Mouse (Mus musculus) lung, adult 2 months (tissue): ENCODE measurements around the gene Sh2b2. TPM values are rescaled to one million over a fixed set of nuclear protein-coding genes. Genes with fewer than 3 reads are reported as not detected.
A peak's percentile ranks its signal among the peaks of the same experiment; 100 is the strongest.

Experiments used
- DNase-seq: peaks from one replicate; pipeline ENCODE4 v3.0.0; 2022
- H3K4me1 ChIP-seq: fragments of 200-500 bp; 2 replicates; pipeline ENCODE4 v1.6.1; 2011; ENCODE audit warnings: low read length; ENCODE audit not compliant: control insufficient read depth, insufficient read depth
- H3K4me3 ChIP-seq: fragments of 200-500 bp; replicated peaks from 2 replicates; pipeline ENCODE3; 2011; ENCODE audit warnings: low read depth, mild to moderate bottlenecking, control low read depth, low read length; ENCODE audit errors: extremely low read depth
- CTCF ChIP-seq: fragments of 200-500 bp; IDR thresholded peaks from 2 replicates; pipeline ENCODE4 v1.5.1; 2011; ENCODE audit warnings: mild to moderate bottlenecking, low read length, control low read depth; ENCODE audit not compliant: insufficient read depth
- POLR2A ChIP-seq: fragments of 200-500 bp; IDR thresholded peaks from 2 replicates; pipeline ENCODE4 v1.6.1; 2011; ENCODE audit warnings: low read depth, mild to moderate bottlenecking, control low read depth, low read length, borderline replicate concordance; ENCODE audit errors: extremely low read depth
- WGBS: fragments of 180-500 bp; shearing (Covaris S2); methylation state at CpG from one replicate; pipeline ENCODE4 v1.1.7; 2018; 5-methylcytosine and 5-hydroxymethylcytosine counted together
- polyA plus RNA-seq: library from polyadenylated mRNA; depleted of rRNA; stranded (reverse); fragments of >200 nt; gene quantifications from 2 replicates; pipeline ENCODE4 v1.2.3, GENCODE M21; 2012

Gene Sh2b2
- polyA plus RNA-seq, 1 experiment = 11.5 TPM

DNA sequence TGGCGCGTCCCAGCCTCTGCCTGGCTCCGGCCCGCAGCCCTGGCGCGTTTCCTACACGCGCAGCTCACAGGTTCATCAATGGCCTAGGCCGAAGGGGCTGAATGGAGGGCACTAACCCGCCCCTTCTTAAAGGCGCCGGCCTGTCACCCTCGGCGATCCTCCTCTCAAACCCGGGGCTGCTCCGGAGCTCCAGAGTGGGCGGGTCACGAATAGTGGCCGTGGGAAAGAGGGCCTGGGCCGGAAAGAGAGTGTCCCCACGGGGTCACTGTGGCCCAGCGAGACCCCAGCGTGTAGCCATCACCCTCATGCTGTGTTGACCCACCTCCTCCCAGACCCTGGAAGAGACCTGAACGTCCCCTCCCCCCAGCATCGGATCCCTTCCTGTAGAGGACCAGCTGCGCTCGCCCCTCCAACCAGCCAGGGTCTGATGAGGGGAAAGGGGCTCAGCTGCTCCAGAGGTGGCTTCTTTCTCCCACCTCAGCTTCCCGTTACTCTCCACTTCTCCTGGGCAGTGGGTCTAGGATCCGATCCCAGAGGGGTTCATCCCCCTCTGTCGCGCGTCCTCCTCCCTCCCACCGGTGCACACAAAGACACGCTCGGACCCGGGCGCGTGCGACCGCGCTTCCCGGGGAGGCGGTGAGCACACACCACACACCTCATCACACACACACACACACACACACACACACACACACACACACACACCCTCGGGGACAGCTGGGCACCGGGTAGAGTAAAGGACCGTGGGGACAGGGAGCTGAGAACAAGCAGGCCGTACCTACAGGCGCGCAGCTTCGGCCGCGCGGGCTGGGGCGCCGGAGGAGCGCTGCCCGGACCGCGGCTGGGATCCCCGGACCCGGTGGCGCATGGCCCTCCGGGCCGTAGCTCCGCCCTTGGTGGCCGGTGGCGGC is 2.2 kb downstream of the Sh2b2 start:
- WGBS = 2% methylated on average over 61 of the region's 67 CpGs
- DNase-seq = no peak
- no peak for TF ChIP-seq CTCF
- TF ChIP-seq POLR2A = no peak
- Histone ChIP-seq H3K4me3 (peak overlapping the region; percentile 56), H3K4me1 (peaks cover 7% of the 10 kb centered on the region; the same call in 1 of the 2 replicates)

DNA sequence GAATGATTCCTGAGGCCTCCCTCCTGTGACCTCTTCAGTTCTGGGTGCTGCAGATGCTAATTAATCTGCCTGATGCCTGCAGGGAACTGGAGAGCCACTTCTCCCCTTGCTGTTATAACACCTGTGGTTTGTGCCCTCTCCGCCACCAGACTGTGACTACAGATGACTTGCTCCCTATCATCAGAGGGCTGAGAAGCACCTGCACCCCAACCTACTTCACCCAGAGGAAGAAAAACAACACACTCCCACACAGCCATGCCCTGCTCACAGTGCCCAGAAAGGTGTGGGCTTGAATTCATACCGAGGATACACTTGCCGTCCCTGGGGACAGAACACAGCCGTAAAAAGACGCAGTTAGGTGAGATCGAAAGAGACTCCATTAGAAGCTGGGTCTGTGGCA is 5.2 kb downstream of the Sh2b2 start:
- peaks cover 7% of the 10 kb centered on the region; the same call in 1 of the 2 replicates for H3K4me1 ChIP-seq
- 87% methylated on average over 6 of the region's 6 CpGs for WGBS
- TF ChIP-seq CTCF = no peak
- no peak for TF ChIP-seq POLR2A
- no peak for DNase-seq
- no peak overlapping the region for H3K4me3 ChIP-seq

DNA sequence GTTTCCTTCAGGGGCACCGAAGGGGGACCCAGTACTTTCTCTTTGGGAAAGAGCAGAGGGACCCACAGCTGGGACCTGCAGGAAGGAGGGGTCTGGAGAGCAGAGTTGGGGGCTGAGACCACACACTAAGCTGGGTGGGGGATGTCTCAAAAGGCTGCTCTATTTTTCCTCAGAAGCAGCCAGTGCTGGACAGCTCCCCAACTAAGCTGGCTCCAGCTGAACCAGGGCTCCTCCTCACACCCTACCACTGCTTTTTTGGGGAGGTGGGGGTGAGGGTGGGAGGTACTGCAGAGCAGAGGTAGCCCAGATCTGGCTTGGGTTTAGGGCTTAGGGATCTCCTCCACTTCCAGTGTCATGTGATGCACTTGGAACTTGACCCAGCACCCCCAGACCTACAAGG is 6.0 kb downstream of the Sh2b2 start:
- H3K4me1 ChIP-seq = peaks cover 5% of the 10 kb centered on the region; the same call in 1 of the 2 replicates
- H3K4me3 ChIP-seq = no peak overlapping the region
- WGBS = 71% methylated on average over 1 of the region's 1 CpGs
- TF ChIP-seq CTCF (no peak), POLR2A (no peak)
- DNase-seq = no peak

DNA sequence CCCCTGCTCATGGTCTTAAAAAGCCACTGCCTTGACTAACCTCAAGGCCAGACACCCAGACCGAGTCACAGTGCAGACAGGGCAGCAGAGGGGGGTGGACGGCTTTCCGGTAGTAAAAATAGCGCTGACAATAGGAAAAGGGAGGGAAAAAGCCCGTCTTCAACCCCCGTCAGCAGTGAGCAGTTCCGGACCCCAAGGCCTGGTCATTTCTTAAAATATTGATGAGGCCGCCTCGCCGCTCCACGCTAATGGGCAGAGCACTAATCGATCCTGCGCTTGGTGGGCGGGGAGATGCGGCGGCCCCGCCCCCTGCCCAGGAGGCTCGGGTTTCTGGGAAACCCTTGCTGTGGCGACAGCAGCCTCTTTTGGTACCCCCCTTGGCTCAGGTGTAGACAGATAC is 8.7 kb downstream of the Sh2b2 start:
- H3K4me3 ChIP-seq = no peak overlapping the region
- TF ChIP-seq POLR2A (no peak), CTCF (no peak)
- 6% methylated on average over 19 of the region's 19 CpGs for WGBS
- no peaks in the 10 kb centered on the region for H3K4me1 ChIP-seq
- DNase-seq = no peak

DNA sequence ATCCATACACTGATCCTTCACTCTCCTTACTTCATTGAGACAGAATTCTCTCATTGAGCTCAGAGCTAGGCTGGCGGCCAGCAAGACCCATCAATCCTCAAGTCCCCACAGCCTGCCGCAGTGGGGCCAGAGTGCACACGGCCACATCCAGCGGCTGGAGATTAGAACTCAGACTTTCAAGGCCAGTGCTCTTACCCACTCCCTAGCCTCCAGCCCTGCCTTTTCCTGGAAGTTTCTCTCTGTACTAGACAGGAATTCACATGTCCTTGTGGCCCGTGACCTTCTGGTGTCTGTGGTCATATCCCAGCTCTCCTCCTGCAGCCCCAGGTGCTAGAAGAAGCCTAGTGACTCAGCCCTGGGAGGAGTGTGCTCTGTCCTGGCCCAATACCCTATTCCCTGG is 9.7 kb downstream of the Sh2b2 start:
- H3K4me1 ChIP-seq = no peaks in the 10 kb centered on the region
- DNase-seq = no peak
- 58% methylated on average over 5 of the region's 5 CpGs for WGBS
- H3K4me3 ChIP-seq = no peak overlapping the region
- no peak for TF ChIP-seq POLR2A

DNA sequence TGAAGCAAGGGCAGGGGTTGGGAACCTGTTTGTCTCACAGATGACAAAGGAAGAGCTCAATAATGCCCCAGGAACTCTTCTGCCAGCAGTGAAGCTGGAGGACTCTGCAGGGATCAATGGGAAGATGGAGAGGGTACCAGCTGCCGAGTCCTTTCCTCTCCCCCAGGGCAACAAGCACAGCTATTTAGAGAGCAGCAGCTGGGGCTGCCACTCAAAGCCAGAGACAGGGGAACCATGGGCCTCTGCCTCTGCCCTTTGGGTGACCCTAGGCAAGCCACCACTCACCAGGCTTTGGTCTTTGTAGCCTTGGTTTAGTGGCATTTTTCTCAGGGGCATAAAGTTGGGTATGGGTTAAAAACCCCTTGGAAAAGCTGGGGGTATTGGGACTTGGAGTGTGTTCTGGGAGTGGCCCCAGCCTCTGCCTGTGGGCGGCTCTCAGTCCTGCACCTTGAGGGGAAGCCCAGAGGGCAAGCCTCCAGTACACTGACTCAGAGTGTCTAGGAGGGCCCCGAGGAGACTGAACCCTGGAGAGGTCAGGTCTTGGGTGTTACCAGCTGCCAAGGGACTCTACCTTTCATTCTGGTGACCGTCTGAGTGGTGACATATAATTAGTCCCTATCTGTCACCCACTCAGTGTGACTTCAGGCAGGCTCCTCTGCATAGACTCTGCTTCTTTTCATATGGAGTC is 15.9 kb downstream of the Sh2b2 start:
- H3K4me1 ChIP-seq = no peaks in the 10 kb centered on the region
- H3K4me3 ChIP-seq = no peak overlapping the region
- 79% methylated on average over 4 of the region's 4 CpGs for WGBS
- DNase-seq = no peak
- no peak for TF ChIP-seq CTCF
- TF ChIP-seq POLR2A = no peak

DNA sequence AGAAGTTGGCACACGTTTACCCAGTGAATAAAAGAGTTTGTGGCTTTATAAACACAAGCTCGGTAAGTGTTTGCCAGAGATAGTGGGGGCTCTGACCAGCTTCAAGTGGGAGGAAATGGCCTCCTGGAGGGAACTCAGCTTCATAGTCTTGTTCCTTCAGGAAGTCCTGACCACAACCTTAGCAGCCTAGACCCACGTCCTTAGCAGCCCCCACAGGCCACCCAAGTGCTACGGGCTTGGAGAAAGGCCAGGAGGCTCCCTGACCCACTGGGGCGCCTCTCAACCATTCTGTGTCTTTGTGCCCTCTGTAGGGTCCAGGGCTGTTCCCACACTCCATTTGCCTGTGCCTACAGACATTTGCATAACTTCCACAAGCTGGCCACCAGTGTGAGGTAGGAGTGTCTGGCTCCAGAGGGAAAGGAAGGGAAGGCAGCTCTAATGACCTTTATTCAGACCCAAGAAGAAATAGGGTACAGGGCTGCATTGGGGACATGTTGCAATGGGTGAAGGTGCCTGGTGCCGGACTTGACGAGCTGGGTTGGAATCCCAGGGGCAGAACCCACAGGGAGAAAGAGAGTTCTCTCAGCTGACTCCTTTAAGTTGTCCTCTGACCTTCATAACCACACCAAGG is 20.0 kb downstream of the Sh2b2 start:
- Histone ChIP-seq H3K4me3 (no peak overlapping the region), H3K4me1 (no peaks in the 10 kb centered on the region)
- TF ChIP-seq POLR2A = no peak
- no peak for TF ChIP-seq CTCF
- 46% methylated on average over 7 of the region's 7 CpGs for WGBS
- no peak for DNase-seq

DNA sequence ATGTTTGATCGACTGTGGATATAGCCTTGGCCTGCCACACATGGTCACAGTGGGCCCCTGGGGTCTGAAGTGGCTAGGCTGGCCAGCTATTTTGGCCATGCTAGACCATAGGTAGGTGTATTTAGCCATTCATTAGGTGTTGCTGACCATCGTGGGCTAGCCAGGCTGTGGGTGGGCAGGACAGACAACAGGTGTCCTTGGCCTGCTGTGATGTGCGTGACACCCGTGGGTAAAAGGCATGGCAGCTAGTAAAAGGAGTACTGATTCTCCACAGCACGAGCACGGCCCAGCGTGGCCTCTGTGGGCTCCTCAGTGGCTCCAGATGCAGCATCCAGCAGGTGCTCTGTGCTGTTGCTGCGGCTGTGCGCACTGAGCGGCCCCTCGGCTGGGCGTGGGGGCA is 27.8 kb downstream of the Sh2b2 start:
- no peak for TF ChIP-seq POLR2A
- no peak for TF ChIP-seq CTCF
- Histone ChIP-seq H3K4me3 (no peak overlapping the region), H3K4me1 (no peaks in the 10 kb centered on the region)
- 85% methylated on average over 12 of the region's 12 CpGs for WGBS
- no peak for DNase-seq

DNA sequence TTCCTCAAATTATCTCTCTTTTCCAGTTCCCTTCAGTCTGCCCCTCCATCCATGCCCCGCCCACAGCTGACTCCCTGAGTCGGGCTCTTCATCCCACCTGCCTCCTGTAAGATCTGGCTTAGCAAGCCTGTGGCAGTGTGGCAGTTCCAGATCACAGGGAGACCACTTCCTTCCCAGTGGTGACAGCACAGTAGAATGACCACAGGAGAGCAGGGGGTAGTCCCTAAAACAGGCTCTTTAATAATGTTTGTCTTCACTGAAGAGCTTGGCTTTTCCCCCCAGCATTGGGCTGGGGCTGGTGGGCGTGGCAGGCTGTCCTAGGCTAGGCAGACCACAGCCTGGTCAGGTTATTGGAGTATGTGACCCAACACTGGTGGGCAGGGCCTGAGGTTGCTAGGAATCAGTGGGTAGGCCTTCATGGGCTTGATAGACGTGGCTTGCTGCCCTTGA is 28.4 kb downstream of the Sh2b2 start:
- Histone ChIP-seq H3K4me3 (no peak overlapping the region), H3K4me1 (no peaks in the 10 kb centered on the region)
- WGBS = 64% methylated on average over 4 of the region's 4 CpGs
- no peak for DNase-seq
- TF ChIP-seq CTCF (no peak), POLR2A (no peak)
